Mouse (Mus musculus): ENCODE results near the gene Igfbp3.

DNA sequence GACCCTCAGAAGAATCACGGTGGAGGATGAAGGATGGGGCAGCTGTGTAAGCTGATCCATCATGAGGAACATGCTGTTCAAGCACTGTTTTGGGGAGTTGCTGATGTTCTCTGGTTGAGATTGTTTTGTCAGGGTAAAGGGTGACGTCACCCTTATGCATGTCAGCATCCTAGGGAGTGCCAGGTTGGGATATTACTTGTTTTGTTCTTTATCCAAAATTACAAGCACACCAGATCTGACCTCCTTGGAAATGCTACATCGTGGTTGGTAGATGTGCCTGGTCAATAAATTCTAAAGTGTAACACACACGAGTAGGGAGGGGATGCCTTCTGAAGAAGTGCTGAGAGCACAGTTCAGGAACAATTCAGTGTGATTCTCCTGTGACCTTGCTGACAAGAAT lies 57.3 kb downstream of the Igfbp3 start:
- TF ChIP-seq POLR2A (IDR thresholded peaks at IDR 0.05; ENCODE audit: borderline replicate concordance, extremely low read depth, low read depth, low read length) (no peak), CTCF (IDR thresholded peaks at IDR 0.05; ENCODE audit: insufficient read depth, low read length) (no peak)
